Mouse (Mus musculus) thymus, adult 2 months (tissue): ENCODE data around the gene Dusp22.

Experiments
- CTCF ChIP-seq: fragments of 200-500 bp; IDR thresholded peaks from 2 replicates; pipeline ENCODE4 v1.5.1; 2012; ENCODE audit warnings: mild to moderate bottlenecking, control low read depth, low read length, moderate library complexity, borderline replicate concordance; ENCODE audit not compliant: control insufficient read depth, poor library complexity, insufficient read depth; ENCODE audit errors: extremely low read depth
- POLR2A ChIP-seq: fragments of 200-500 bp; IDR thresholded peaks from 2 replicates; pipeline ENCODE4 v1.6.1; 2012; ENCODE audit warnings: mild to moderate bottlenecking, low read length, control low read depth, moderate library complexity; ENCODE audit not compliant: control insufficient read depth, poor library complexity, insufficient read depth; ENCODE audit errors: extremely low read depth

- no peak for TF ChIP-seq CTCF
- TF ChIP-seq POLR2A: no peak
Measured at GRCm38 (mm10) chr13:30760374-30761090, 100.7 kb downstream of the Dusp22 start.
